In the genomic region with DNA sequence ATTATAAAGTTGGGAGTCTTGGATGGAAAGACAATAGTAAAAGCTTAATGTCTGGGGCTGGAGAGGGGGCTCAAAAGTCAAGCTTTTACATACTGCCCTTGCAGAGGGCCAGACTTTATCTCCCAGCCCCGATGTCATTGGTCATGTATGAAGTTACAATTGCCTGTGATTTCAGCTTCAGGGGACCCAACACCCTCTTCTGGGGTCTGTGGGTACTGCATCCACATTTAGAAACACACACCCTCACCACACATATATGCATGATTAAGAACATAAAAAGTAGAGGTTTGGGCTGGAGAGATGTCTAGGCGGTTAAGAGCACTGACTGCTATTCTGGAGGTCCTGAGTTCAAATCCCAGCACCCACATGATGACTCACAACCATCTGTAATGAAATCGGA, we compare ENCODE assay signal across 10 mouse cellular contexts. TPM values are rescaled to one million over a fixed set of nuclear protein-coding genes. Genes with fewer than 3 reads are reported as not detected.
DNase-seq lines count a peak whose midpoint lies in the region; ATAC-seq and TF ChIP-seq lines count a peak whose summit lies in the region.
"Had no signal": no experiment of that assay in that cellular context is flagged by ENCODE, and none has a peak within 500 bp of the region (broad histone marks: within the 10 kb centered on the region; RNA-seq: fewer than 3 reads in every experiment).

No protein-coding gene starts in this region.

- no peaks in the 10 kb centered on the region for H3K36me3 ChIP-seq in kidney, embryonic 16.5 days (ENCODE audit: insufficient read depth, low read length)
- H3K36me3 ChIP-seq in thymus, adult 2 months (ENCODE audit: control insufficient read depth, insufficient read depth, low read length): no peaks in the 10 kb centered on the region
- H3K36me3 ChIP-seq: embryonic facial prominence, embryonic 15.5 days; liver, embryonic 15.5 days had no signal

- H3K27ac ChIP-seq in kidney, embryonic 16.5 days (ENCODE audit: low read length): no peak overlapping the region
- H3K27ac ChIP-seq in thymus, adult 2 months (ENCODE audit: control insufficient read depth, insufficient read depth, low read length): no peak overlapping the region
- H3K27ac ChIP-seq: embryonic facial prominence, embryonic 15.5 days; liver, embryonic 15.5 days had no signal

- no peak overlapping the region for H3K4me2 ChIP-seq in kidney, embryonic 16.5 days (replicated peaks; ENCODE audit: low read depth, low read length)
- H3K4me2 ChIP-seq: embryonic facial prominence, embryonic 15.5 days; liver, embryonic 15.5 days had no signal

- no peaks in the 10 kb centered on the region for H3K27me3 ChIP-seq in kidney, embryonic 16.5 days (ENCODE audit: insufficient read depth, low read length)
- H3K27me3 ChIP-seq in thymus, adult 2 months (ENCODE audit: control insufficient read depth, insufficient read depth, low read length): no peaks in the 10 kb centered on the region
- H3K27me3 ChIP-seq: embryonic facial prominence, embryonic 15.5 days; liver, embryonic 15.5 days had no signal

- TF ChIP-seq POLR2A in thymus, adult 2 months (IDR thresholded peaks at IDR 0.05; ENCODE audit: control insufficient read depth, extremely low read depth, insufficient read depth, low read length, poor library complexity): no peak

- ATAC-seq in CD4-positive, CD25-positive, alpha-beta regulatory T cell, adult 4 months: no peak
- ATAC-seq in kidney, embryonic 16.5 days (ENCODE audit: low FRiP score, low TSS enrichment): no peak
- ATAC-seq in activated CD4-positive, CD25-positive, alpha-beta regulatory T cell, adult 4 months: no peak

- 89% methylated on average over 3 of the region's 3 CpGs for WGBS in kidney, embryonic 16.5 days
- 84% methylated on average over 3 of the region's 3 CpGs for WGBS in thymus, adult 2 months

- H3K4me3 ChIP-seq in kidney, embryonic 16.5 days (ENCODE audit: low read length): no peak overlapping the region
- no peak overlapping the region for H3K4me3 ChIP-seq in thymus, adult 2 months (ENCODE audit: control insufficient read depth, insufficient read depth, low read length)
- H3K4me3 ChIP-seq: embryonic facial prominence, embryonic 15.5 days; liver, embryonic 15.5 days had no signal

- no peaks in the 10 kb centered on the region for H3K4me1 ChIP-seq in kidney, embryonic 16.5 days (ENCODE audit: insufficient read depth, low read length)
- no peaks in the 10 kb centered on the region for H3K4me1 ChIP-seq in thymus, adult 2 months (replicated peaks; ENCODE audit: control insufficient read depth, insufficient read depth, low read length)
- H3K4me1 ChIP-seq: embryonic facial prominence, embryonic 15.5 days; liver, embryonic 15.5 days had no signal

- no peak overlapping the region for H3K9ac ChIP-seq in kidney, embryonic 16.5 days (replicated peaks; ENCODE audit: low read length)
- H3K9ac ChIP-seq: embryonic facial prominence, embryonic 15.5 days; liver, embryonic 15.5 days had no signal

- no peak for TF ChIP-seq CTCF in thymus, adult 2 months (IDR thresholded peaks at IDR 0.05; ENCODE audit: borderline replicate concordance, control insufficient read depth, extremely low read depth, insufficient read depth, low read length, poor library complexity)

- DNase-seq in CD4-positive, CD25-positive, alpha-beta regulatory T cell, adult 2 months (ENCODE audit: low read depth, low spot score): peak; percentile 26
- peak; percentile 22 for DNase-seq in kidney, adult 18-20 months
- DNase-seq in thymus, postnatal 4 days: peak; percentile 17
- DNase-seq in thymus, adult 2 months: no peak
- DNase-seq in spleen, postnatal 36 days (ENCODE audit: low spot score in 2 of 2): no peak

- H3K9me3 ChIP-seq in kidney, embryonic 16.5 days (ENCODE audit: low read length): 0 out of 2 replicates have a peak, but pooled peaks cover 5% of the 10 kb centered on the region
- H3K9me3 ChIP-seq: embryonic facial prominence, embryonic 15.5 days; liver, embryonic 15.5 days had no signal

RNA-seq across cellular contexts. Expression of a gene that starts 23.9 kb away (rescaled TPM):
- 1 to 10 TPM in 1 of 2 experiments, under 1 TPM in 1; 0.96 to 1.2 TPM for polyA plus RNA-seq in CD4-positive, CD25-positive, alpha-beta regulatory T cell, adult 4 months (2017; shearing (Covaris generic))
- polyA plus RNA-seq in kidney, embryonic 16.5 days (2015; fragmentation: Nextera tagmentation; extraction: Ambion mirVana): 14.8 and 15.3 TPM in 2 replicates
- polyA plus RNA-seq in thymus, adult 2 months (2012; rRNA removed): 1.8 and 2.2 TPM in 2 replicates
- under 1 TPM; 0.70 to 0.87 TPM for polyA plus RNA-seq in activated CD4-positive, CD25-positive, alpha-beta regulatory T cell, adult 4 months (2017; shearing (Covaris generic))

Comparison
In these comparisons a context has a peak if more than half of its experiments do, and no peak if none do; other contexts are left out.
1. DNase-seq: peak in CD4-positive, CD25-positive, alpha-beta regulatory T cell, adult 2 months (single experiment), kidney, adult 18-20 months (single experiment) and thymus, postnatal 4 days (single experiment); none in thymus, adult 2 months (single experiment) and spleen, postnatal 36 days (0 of 2).